Mouse (Mus musculus): Measurements from ENCODE around the gene Ubr4. TPM values are rescaled to one million over a fixed set of nuclear protein-coding genes. Genes with fewer than 3 reads are reported as not detected.

Gene Ubr4
- total RNA-seq (2014; fragmentation: Nextera tagmentation) (164 and 201 TPM in 2 replicates), total RNA-seq (2017) (78.1 and 79.4 TPM in 2 replicates)

- peak; percentile 89 for ATAC-seq (replicated peaks; ENCODE audit: low FRiP score, low TSS enrichment, poor library complexity, severe bottlenecking)
These were observed at the start of gene Ubr4, which contains the start of the genes Mrto4 and Emc1 for GRCm38 (mm10) chr4:139351931-139352711. Gene Ubr4 (plus strand): TSS chr4:139352609. Gene Mrto4 (minus strand): TSS chr4:139352576. Gene Emc1 (plus strand): TSS chr4:139352587.

GRCm38 (mm10) chr4:139305521-139305920 lies 46.9 kb upstream of the Ubr4 start:
- no peak for ATAC-seq (replicated peaks; ENCODE audit: low FRiP score, low TSS enrichment, poor library complexity, severe bottlenecking)

GRCm38 (mm10) chr4:139307916-139308315 lies 44.5 kb upstream of the Ubr4 start:
- ATAC-seq (replicated peaks; ENCODE audit: low FRiP score, low TSS enrichment, poor library complexity, severe bottlenecking), result no peak

DNA sequence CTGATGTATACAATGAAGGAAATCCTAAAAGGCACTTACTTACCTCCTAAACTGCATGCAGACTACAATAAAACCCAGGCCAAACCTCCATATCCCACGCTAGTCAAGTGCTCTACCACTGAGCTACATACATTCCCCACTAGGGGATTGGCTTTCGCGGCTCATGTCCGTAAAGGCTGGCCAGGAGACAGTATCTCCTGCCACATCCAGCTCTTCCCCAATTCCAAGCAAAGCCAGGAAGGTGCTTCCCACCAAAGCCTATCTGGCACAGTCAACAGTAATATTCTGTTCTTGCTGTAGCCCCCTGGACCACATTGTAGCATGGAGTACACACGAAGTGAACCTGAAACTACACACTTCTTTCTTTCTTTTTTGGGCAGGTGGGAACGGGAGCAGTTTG lies 42.8 kb upstream of the Ubr4 start:
- ATAC-seq (replicated peaks; ENCODE audit: low FRiP score, low TSS enrichment, poor library complexity, severe bottlenecking), result no peak

- peak; percentile 76 for ATAC-seq (replicated peaks; ENCODE audit: low FRiP score, low TSS enrichment, poor library complexity, severe bottlenecking)
These were observed 42.1 kb upstream of the Ubr4 start, which contains the start of the genes Pqlc2 and Akr7a5 for GRCm38 (mm10) chr4:139310171-139310898. Gene Pqlc2 (minus strand): TSS chr4:139310708. Gene Akr7a5 (plus strand): TSS chr4:139310744.

DNA sequence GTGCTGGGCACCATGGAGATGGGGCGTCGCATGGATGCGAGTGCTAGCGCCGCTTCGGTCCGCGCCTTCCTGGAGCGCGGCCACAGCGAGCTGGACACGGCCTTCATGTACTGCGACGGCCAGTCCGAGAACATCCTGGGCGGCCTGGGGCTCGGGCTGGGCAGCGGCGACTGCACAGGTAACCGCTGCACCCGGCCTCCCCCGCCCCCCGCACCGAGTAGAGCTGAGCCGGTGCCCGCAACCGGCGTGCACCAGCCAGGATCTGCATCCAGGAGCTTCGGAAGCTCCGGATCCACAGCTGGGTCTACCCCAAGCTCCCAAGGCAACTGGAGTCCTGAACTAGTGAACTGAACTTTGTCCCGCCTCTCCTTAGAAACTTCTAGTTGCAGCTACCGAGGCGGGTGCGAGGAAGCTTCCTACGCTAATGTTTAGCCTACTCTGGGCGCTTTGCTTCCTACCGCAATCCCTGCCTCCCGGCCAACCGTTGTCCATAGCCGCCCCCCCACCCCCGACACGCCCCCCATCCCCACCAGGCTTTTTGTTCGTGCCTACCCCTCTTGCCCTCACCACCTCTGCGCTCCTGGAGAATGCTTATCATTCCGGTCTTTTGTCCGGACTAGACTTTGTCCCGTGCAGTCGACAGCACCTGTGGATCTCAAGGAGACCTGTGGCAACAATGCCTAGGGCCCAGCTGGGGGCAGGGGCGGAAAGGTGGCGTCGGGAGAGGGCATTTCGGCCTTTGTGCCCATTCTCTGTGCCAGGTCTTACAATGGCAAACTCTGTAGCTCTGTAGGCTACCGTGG lies 41.3 kb upstream of the Ubr4 start:
- ATAC-seq (replicated peaks; ENCODE audit: low FRiP score, low TSS enrichment, poor library complexity, severe bottlenecking), result 0 out of 2 replicates have a peak, but pooled peaks have one; percentile 5

DNA sequence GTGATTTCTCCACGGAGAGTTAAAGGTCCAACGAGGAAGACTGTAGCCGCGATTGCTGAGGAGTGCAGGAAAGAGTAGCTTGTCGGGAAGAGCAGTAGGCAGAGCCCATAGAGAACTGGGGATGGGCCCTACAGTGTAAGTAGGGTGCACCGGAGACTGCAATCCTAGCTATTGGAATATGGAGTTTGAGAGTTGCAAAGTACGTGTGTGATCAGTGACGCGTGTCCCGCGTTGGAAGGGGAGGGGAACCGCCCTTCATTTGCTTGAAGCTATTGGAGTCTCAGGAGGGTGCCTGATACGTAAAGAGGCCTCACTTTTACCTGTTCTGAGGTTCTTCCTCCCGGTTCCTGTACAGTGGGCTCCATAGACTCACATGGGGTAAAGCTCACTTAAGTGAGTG lies 40.7 kb upstream of the Ubr4 start:
- no peak for ATAC-seq (replicated peaks; ENCODE audit: low FRiP score, low TSS enrichment, poor library complexity, severe bottlenecking)

- ATAC-seq (replicated peaks; ENCODE audit: low FRiP score, low TSS enrichment, poor library complexity, severe bottlenecking), result no peak
These were observed 39.8 kb upstream of the Ubr4 start for GRCm38 (mm10) chr4:139312632-139313031.

DNA sequence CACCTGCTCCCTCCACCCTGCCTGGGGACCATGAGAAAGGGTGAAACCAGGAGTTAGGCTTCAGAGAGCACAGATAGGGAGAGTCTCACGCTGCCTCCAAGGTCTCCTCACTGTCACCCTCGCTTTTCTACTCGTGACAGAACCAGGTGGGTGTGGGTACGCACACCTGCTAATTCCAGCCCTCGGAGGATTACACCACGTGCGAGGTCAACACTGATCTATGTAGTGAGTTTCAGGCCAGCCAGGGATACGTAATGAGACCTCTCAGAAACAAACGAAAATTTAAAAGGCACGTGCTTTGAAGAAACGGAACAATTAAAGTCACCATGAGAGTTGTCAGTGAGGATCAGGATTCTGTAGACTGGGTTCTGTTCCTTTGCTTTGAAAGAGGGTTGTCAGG lies 34.0 kb upstream of the Ubr4 start:
- ATAC-seq (replicated peaks; ENCODE audit: low FRiP score, low TSS enrichment, poor library complexity, severe bottlenecking), result no peak

- no peak for ATAC-seq (replicated peaks; ENCODE audit: low FRiP score, low TSS enrichment, poor library complexity, severe bottlenecking)
These were observed 32.7 kb upstream of the Ubr4 start for GRCm38 (mm10) chr4:139319740-139320139.

- ATAC-seq (replicated peaks; ENCODE audit: low FRiP score, low TSS enrichment, poor library complexity, severe bottlenecking), result peak; percentile 93
These were observed 21.8 kb upstream of the Ubr4 start for GRCm38 (mm10) chr4:139330605-139331004.

DNA sequence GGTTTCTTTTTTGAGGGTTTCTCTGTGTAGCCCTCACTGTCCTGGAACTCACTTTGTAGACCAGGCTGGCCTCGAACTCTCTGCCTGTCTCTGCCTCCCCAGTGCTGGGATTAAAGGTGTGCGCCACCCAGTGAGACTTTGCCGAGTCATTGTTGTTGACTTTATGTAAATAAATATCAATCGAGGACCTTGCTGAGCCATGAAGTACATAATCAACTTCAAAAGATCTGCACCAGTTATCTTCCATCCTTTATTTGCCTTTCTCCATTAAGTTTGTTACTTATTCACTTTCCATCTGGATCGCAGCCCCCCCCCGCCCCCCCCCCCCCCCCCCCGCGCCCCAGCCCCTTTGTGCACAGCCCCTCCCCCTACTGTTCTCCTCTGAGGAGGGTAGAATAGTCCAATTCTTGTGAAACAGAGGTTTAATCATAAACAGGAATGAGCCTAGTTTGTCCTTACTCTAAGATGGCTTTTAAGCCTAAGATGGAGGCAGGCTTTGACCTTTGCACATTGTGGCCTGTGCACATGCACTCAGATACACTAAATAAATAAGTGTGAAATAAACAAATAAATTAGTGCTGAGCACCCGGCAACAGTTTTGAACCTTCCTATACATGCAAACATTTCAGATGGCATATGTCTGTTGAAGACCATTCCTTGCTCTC lies 17.6 kb upstream of the Ubr4 start:
- no peak for ATAC-seq (replicated peaks; ENCODE audit: low FRiP score, low TSS enrichment, poor library complexity, severe bottlenecking)

- ATAC-seq (replicated peaks; ENCODE audit: low FRiP score, low TSS enrichment, poor library complexity, severe bottlenecking), result peak; percentile 89
These were observed 16.9 kb upstream of the Ubr4 start for GRCm38 (mm10) chr4:139335507-139335906.

DNA sequence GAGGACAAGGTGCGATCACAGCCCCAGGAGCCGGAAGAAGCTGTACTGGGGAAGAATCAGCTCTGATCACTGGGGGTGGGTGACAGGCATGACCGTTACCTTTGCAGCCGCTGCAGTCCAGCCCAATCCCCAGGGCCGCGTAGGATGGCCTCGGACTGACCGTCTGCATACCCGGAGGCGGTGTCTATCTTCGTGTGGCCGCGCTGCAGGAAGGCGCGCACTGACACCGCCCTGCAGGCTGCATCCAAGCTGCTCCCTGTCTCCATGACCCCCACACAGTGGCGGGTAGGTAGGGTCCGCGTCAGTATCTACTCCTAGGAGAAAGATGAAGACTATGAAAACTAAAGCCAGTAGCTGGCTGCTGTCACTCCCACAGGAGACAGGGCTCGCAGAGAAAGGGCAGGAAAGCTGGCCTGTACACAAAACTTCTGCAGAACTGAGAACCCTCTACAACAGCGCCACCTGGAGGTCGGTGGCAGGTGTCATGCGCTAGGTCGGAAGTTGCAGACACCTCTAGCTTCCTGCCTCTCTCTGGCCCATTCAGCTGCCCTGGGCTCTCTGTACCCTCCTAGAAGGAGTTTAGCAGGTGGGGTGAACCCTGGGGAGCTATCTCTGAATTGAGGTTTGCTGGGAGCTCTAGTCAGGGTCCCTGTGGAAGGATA lies 15.5 kb upstream of the Ubr4 start:
- ATAC-seq (replicated peaks; ENCODE audit: low FRiP score, low TSS enrichment, poor library complexity, severe bottlenecking), result peak; percentile 65

GRCm38 (mm10) chr4:139338145-139338544 lies 14.3 kb upstream of the Ubr4 start:
- ATAC-seq (replicated peaks; ENCODE audit: low FRiP score, low TSS enrichment, poor library complexity, severe bottlenecking), result no peak

DNA sequence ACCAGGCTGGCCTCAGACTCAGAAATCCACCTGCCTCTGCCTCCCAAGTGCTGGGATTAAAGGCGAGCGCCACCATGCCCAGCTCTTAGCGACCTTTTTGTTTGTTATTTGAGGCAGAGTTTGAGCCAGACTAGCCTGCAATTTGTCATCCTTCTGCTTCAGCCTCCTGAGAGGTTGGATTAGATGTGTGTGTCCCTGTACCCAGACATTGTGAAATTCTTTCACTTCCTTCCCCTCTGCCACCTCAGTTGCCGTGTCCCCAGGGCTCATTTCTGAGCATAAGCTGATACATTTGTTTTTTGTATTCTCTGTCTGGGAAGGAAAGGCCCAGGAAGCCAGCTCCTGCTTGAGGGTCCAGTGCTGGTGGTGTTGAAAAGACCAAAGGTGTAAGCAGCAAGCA lies 11.6 kb upstream of the Ubr4 start:
- no peak for ATAC-seq (replicated peaks; ENCODE audit: low FRiP score, low TSS enrichment, poor library complexity, severe bottlenecking)

- peak; percentile 43 for ATAC-seq (replicated peaks; ENCODE audit: low FRiP score, low TSS enrichment, poor library complexity, severe bottlenecking)
These were observed 10.7 kb upstream of the Ubr4 start for GRCm38 (mm10) chr4:139341556-139342233.

DNA sequence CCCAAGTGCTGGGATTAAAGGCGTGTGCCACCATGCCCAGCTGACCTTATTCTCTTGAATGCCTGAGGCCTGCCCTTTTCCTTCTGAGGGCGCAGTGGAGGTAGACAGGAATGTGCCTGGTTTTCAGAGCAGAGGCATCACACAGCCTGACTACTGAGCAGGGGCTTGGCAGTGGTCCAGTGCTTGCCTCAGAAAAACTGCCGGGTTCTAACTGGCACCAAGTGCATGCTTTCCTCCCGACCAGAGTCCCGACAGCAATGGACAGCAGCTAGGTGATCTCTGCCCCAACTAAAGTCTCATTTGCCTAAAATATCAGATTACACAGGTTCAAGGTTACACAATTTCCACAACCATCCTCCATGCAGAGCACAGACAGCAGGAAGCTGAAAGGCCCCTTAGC lies 8.7 kb upstream of the Ubr4 start:
- no peak for ATAC-seq (replicated peaks; ENCODE audit: low FRiP score, low TSS enrichment, poor library complexity, severe bottlenecking)

All from megakaryocyte-erythroid progenitor cell, adult 5-6 weeks (primary cell).